Mouse (Mus musculus) olfactory bulb, adult 2 months (tissue): Measurements from ENCODE around the gene Olfr913. TPM values are rescaled to one million over a fixed set of nuclear protein-coding genes. Genes with fewer than 3 reads are reported as not detected.

Experiments
- H3K27ac ChIP-seq: fragments of 200-500 bp; 2 replicates; pipeline ENCODE4 v1.5.1; 2012; ENCODE audit warnings: low read depth, low read length; ENCODE audit not compliant: insufficient read depth
- H3K4me1 ChIP-seq: fragments of 200-500 bp; 2 replicates; pipeline ENCODE4 v1.6.1; 2012; ENCODE audit warnings: low read length; ENCODE audit not compliant: control insufficient read depth, insufficient read depth
- H3K4me3 ChIP-seq: fragments of 200-500 bp; 2 replicates; pipeline ENCODE4 v1.5.1; 2012; ENCODE audit warnings: mild to moderate bottlenecking, low read depth, low read length, moderate library complexity; ENCODE audit not compliant: insufficient read depth
- CTCF ChIP-seq: fragments of 200-500 bp; IDR thresholded peaks from 2 replicates; pipeline ENCODE4 v1.5.1; 2012; ENCODE audit warnings: low read depth, mild to moderate bottlenecking, low read length, moderate library complexity; ENCODE audit not compliant: insufficient read depth
- POLR2A ChIP-seq: fragments of 200-500 bp; IDR thresholded peaks from 2 replicates; pipeline ENCODE4 v1.6.1; 2012; ENCODE audit warnings: mild to moderate bottlenecking, low read depth, low read length, moderate library complexity; ENCODE audit not compliant: insufficient read depth
- WGBS: fragments of 180-500 bp; shearing (Covaris S2); methylation state at CpG from one replicate; pipeline ENCODE4 v1.1.7; 2018; 5-methylcytosine and 5-hydroxymethylcytosine counted together
- polyA plus RNA-seq: library from polyadenylated mRNA; stranded (reverse); fragments of >200 nt; gene quantifications from 2 replicates; pipeline ENCODE4 v1.2.4, GENCODE M21; 2012; ENCODE audit warnings: low replicate concordance; ENCODE audit not compliant: missing spikeins, insufficient read depth, insufficient read length

Gene Olfr913
- not detected in 2 replicates for polyA plus RNA-seq

DNA sequence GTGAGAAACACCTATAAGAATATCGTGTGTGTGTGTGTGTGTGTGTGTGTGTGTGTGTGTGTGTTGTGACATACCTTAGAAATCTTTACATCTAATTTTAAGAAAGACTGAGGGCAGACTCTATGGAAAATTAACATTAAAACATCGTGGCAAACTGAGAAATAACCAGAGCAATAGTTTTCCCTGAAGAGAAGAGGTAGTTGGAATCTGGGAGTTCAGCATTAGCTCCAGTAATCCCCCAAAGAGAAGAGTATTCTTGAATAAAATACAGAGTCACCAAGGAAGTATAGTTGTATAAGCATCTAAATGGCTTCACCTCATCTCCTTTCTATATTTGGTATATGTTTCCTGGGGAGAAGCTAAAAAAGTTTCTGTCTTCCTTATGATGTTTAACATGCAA is at the start of gene Olfr913:
TSS of gene Olfr913 (plus strand) at position 301 of the 400 bp plus-strand sequence.
- no peaks in the 10 kb centered on the region for H3K4me1 ChIP-seq
- no peak within 1 kb of the TSS for H3K4me3 ChIP-seq
- 45% methylated on average over 2 of the region's 2 CpGs for WGBS
- no peak for TF ChIP-seq POLR2A
- TF ChIP-seq CTCF: no peak
- no peak within 1 kb of the TSS for H3K27ac ChIP-seq

DNA sequence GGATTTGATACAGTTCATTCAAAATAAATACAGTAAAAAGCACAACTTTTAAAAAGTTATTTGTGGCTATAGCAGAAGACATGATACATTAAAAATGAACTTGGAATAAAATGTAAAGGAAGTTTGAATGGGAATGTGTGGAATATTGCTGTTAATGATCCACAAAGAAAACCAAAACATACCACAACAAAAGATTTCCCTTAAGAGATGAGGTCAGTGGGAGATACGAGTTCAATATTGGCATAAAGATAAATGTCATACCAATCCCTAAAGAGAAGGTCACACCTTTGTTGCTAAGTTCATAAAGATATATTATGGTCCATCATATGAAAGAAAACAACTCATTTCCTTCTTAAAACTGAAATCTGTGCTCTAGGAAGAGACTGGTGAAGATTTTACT is 12.7 kb upstream of the Olfr913 start, which contains the start of gene Olfr912:
TSS of gene Olfr912 (plus strand) at position 301 of the 400 bp plus-strand sequence.
- 78% methylated on average over 1 of the region's 1 CpGs for WGBS
- TF ChIP-seq CTCF (no peak), POLR2A (no peak)

GRCm38 (mm10) chr9:38591056-38591455 is 1.5 kb upstream of the Olfr913 start:
- WGBS: 54% methylated on average over 1 of the region's 1 CpGs
- Histone ChIP-seq H3K4me1 (no peaks in the 10 kb centered on the region), H3K4me3 (no peak overlapping the region), H3K27ac (no peak overlapping the region)
- TF ChIP-seq POLR2A (no peak), CTCF (no peak)

More for the DNA sequence above, 12.7 kb upstream of the Olfr913 start, which contains the start of gene Olfr912:
- Histone ChIP-seq H3K27ac (no peak within 1 kb of the TSS), H3K4me1 (no peaks in the 10 kb centered on the region), H3K4me3 (no peak within 1 kb of the TSS)

DNA sequence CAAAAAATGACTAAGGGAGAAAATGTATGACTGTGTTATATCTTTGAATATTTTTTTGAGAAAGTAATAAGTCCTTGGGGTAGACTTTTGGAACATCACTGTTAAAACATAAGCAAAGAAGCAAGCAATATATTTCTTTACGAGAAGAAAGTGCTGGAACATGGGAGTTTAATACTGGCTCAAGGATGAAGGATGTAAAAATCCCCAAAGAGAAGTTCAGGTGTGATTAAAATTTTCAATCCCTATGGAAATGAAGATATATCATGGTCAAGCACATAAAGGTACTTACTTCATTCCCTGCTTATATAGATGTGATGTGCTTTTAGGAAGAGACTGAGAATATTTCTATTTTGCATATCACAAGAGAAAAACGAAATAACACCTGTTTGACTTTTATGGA is 12.2 kb downstream of the Olfr913 start, which contains the start of gene Olfr914:
TSS of gene Olfr914 (plus strand) at position 301 of the 400 bp plus-strand sequence.
- Histone ChIP-seq H3K4me1 (no peaks in the 10 kb centered on the region), H3K4me3 (no peak within 1 kb of the TSS), H3K27ac (no peak within 1 kb of the TSS)
- TF ChIP-seq CTCF (no peak), POLR2A (no peak)
- 69% methylated on average over 2 of the region's 2 CpGs for WGBS

DNA sequence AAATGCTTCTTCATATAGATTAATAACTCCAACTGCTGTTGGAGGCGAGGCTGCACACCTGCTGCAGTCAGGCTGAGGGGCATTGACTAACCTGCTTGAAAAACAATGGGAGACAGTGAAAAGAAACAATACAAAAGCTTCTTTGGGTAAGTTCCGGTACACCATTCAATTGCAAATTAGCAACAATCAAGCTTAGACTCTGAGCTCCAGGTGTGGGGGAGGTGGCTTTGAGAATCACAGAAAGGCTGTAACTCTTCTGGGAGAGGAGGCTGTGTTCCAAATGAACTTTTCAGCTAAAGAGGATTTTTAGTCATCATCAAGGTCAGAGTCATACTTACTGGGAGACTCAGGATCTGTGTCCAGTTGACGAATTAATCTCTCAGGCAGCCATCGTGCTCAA is 39.8 kb downstream of the Olfr913 start:
- WGBS: 74% methylated on average over 4 of the region's 4 CpGs
- Histone ChIP-seq H3K27ac (no peak overlapping the region), H3K4me3 (no peak overlapping the region), H3K4me1 (no peaks in the 10 kb centered on the region)
- TF ChIP-seq CTCF: no peak
- no peak for TF ChIP-seq POLR2A

Other genes starting within 250 kb of the Olfr913 start
- gene Olfr898, start 244.3 kb upstream of the Olfr913 start, polyA plus RNA-seq: not detected in 2 replicates
- not detected in 2 replicates for gene Olfr250, start 225.9 kb upstream of the Olfr913 start, polyA plus RNA-seq
- gene Olfr251, start 215.7 kb upstream of the Olfr913 start, polyA plus RNA-seq: not detected in 2 replicates
- not detected in 2 replicates for gene Olfr147, start 191.1 kb upstream of the Olfr913 start, polyA plus RNA-seq
- gene Olfr901, start 163.3 kb upstream of the Olfr913 start, polyA plus RNA-seq: not detected in 2 replicates
- not detected in 2 replicates for gene Olfr902, start 145.1 kb upstream of the Olfr913 start, polyA plus RNA-seq
- gene Olfr904, start 129.6 kb upstream of the Olfr913 start, polyA plus RNA-seq: not detected in 2 replicates
- not detected in 2 replicates for gene Olfr905, start 121.7 kb upstream of the Olfr913 start, polyA plus RNA-seq
- gene Olfr906, start 105.7 kb upstream of the Olfr913 start, polyA plus RNA-seq: not detected in 2 replicates
- not detected in 2 replicates for gene Olfr907, start 97.0 kb upstream of the Olfr913 start, polyA plus RNA-seq
- gene Olfr911-ps1, start 71.2 kb upstream of the Olfr913 start, polyA plus RNA-seq: not detected in 2 replicates
- gene Olfr910, start 54.9 kb upstream of the Olfr913 start, polyA plus RNA-seq: not detected in 2 replicates
- gene Olfr912, start 12.6 kb upstream of the Olfr913 start, polyA plus RNA-seq: not detected in 2 replicates
- gene Olfr914, start 12.3 kb downstream of the Olfr913 start, polyA plus RNA-seq: not detected in 2 replicates
- not detected in 2 replicates for gene Olfr916, start 67.1 kb downstream of the Olfr913 start, polyA plus RNA-seq
- not detected in 2 replicates for gene Olfr917, start 73.1 kb downstream of the Olfr913 start, polyA plus RNA-seq
- not detected in 2 replicates for gene Olfr918, start 81.8 kb downstream of the Olfr913 start, polyA plus RNA-seq
- not detected in 2 replicates for gene Olfr919, start 110.9 kb downstream of the Olfr913 start, polyA plus RNA-seq
- not detected in 2 replicates for gene Vwa5a, start 125.5 kb downstream of the Olfr913 start, polyA plus RNA-seq
- not detected in 2 replicates for gene Olfr920, start 159.5 kb downstream of the Olfr913 start, polyA plus RNA-seq
- gene Olfr921, start 180.3 kb downstream of the Olfr913 start, polyA plus RNA-seq: not detected in 2 replicates
- not detected in 2 replicates for gene Olfr922, start 221.9 kb downstream of the Olfr913 start, polyA plus RNA-seq
- not detected in 2 replicates for gene Olfr923, start 233.8 kb downstream of the Olfr913 start, polyA plus RNA-seq